In genomic region chr2:72978473-72978872, GRCm38 (mm10) we compare ENCODE assay signal across 9 mouse cellular contexts. TPM values are rescaled to one million over a fixed set of nuclear protein-coding genes. Genes with fewer than 3 reads are reported as not detected.
DNase-seq lines count a peak whose midpoint lies in the region; ATAC-seq and TF ChIP-seq lines count a peak whose summit lies in the region.
"Had no signal": no experiment of that assay in that cellular context is flagged by ENCODE, and none has a peak within 500 bp of the region (broad histone marks: within the 10 kb centered on the region; RNA-seq: fewer than 3 reads in every experiment).

No protein-coding gene starts in this region.

- peaks cover 15% of the 10 kb centered on the region; the same call in 1 of the 2 replicates for H3K4me1 ChIP-seq in liver, adult 2 months (ENCODE audit: control insufficient read depth, insufficient read depth, low read length)
- peaks cover 37% of the 10 kb centered on the region for H3K4me1 ChIP-seq in forebrain, embryonic 13.5 days
- H3K4me1 ChIP-seq in kidney, embryonic 15.5 days, result peaks cover 16% of the 10 kb centered on the region
- peaks cover 37% of the 10 kb centered on the region for H3K4me1 ChIP-seq in midbrain, embryonic 10.5 days
- no peaks in the 10 kb centered on the region for H3K4me1 ChIP-seq in stomach, postnatal 0 days (replicated peaks; ENCODE audit: control insufficient read depth, insufficient read depth)

- peak overlapping the region; percentile 80 for H3K4me2 ChIP-seq in forebrain, embryonic 13.5 days
- peak overlapping the region; percentile 77 for H3K4me2 ChIP-seq in kidney, embryonic 15.5 days
- H3K4me2 ChIP-seq in stomach, postnatal 0 days (replicated peaks; ENCODE audit: low read depth), result peak overlapping the region; percentile 45

- H3K27ac ChIP-seq in liver, adult 2 months (replicated peaks; ENCODE audit: insufficient read depth, low read depth, low read length), result peak overlapping the region; percentile 94
- peak overlapping the region; percentile 100 for H3K27ac ChIP-seq in forebrain, embryonic 13.5 days
- H3K27ac ChIP-seq in kidney, embryonic 15.5 days, result peak overlapping the region; percentile 100
- H3K27ac ChIP-seq in midbrain, embryonic 10.5 days (replicated peaks), result peak overlapping the region; percentile 100
- peak overlapping the region; percentile 100 for H3K27ac ChIP-seq in stomach, postnatal 0 days (replicated peaks)

- TF ChIP-seq EP300 in stomach, postnatal 0 days (optimal IDR thresholded peaks at IDR 0.05), result no peak

- H3K9me3 ChIP-seq in forebrain, embryonic 13.5 days (replicated peaks), result no peaks in the 10 kb centered on the region
- no peaks in the 10 kb centered on the region for H3K9me3 ChIP-seq in kidney, embryonic 15.5 days (replicated peaks)
- no peaks in the 10 kb centered on the region for H3K9me3 ChIP-seq in midbrain, embryonic 10.5 days (replicated peaks)
- H3K9me3 ChIP-seq in stomach, postnatal 0 days (ENCODE audit: control insufficient read depth, low read length), result no peaks in the 10 kb centered on the region

- H3K4me3 ChIP-seq in liver, adult 2 months (ENCODE audit: insufficient read depth, low read depth, low read length), result peak overlapping the region; percentile 85
- peak overlapping the region; percentile 98 for H3K4me3 ChIP-seq in forebrain, embryonic 13.5 days
- H3K4me3 ChIP-seq in kidney, embryonic 15.5 days (replicated peaks), result peak overlapping the region; percentile 99
- peak overlapping the region; percentile 87 for H3K4me3 ChIP-seq in midbrain, embryonic 10.5 days
- peak overlapping the region; percentile 100 for H3K4me3 ChIP-seq in stomach, postnatal 0 days (ENCODE audit: low read depth, low read length)

- peak; percentile 69 for DNase-seq in liver, adult 2 months (ENCODE audit: extremely low read depth, low read depth, low spot score)
- DNase-seq in liver, result no peak
- peak; percentile 89 for DNase-seq in ZHBTc4 (ENCODE audit: low read depth, low spot score)
- no peak for DNase-seq in midbrain, embryonic 10.5 days (ENCODE audit: low spot score)
- DNase-seq in stomach, postnatal 0 days (ENCODE audit: low spot score), result no peak
- DNase-seq in adrenal gland, postnatal 36 days, result no peak

- 0 out of 2 replicates have a peak, but pooled peaks cover 3% of the 10 kb centered on the region for H3K36me3 ChIP-seq in liver, adult 2 months (ENCODE audit: control insufficient read depth, insufficient read depth, low read length)
- 0 out of 2 replicates have a peak, but pooled peaks cover 3% of the 10 kb centered on the region for H3K36me3 ChIP-seq in forebrain, embryonic 13.5 days (ENCODE audit: poor library complexity, severe bottlenecking)
- no peaks in the 10 kb centered on the region for H3K36me3 ChIP-seq in kidney, embryonic 15.5 days
- peaks cover 9% of the 10 kb centered on the region for H3K36me3 ChIP-seq in midbrain, embryonic 10.5 days
- H3K36me3 ChIP-seq in stomach, postnatal 0 days (ENCODE audit: control insufficient read depth, insufficient read depth, low read length), result no peaks in the 10 kb centered on the region

- peak overlapping the region; percentile 95 for H3K9ac ChIP-seq in liver, adult 2 months (ENCODE audit: low read depth, low read length)
- peak overlapping the region; percentile 100 for H3K9ac ChIP-seq in forebrain, embryonic 13.5 days
- H3K9ac ChIP-seq in kidney, embryonic 15.5 days, result peak overlapping the region; percentile 100
- peak overlapping the region; percentile 100 for H3K9ac ChIP-seq in stomach, postnatal 0 days (ENCODE audit: low read length)

- peaks cover 6% of the 10 kb centered on the region; the same call in 1 of the 2 replicates for H3K79me2 ChIP-seq in liver, adult 2 months (ENCODE audit: control insufficient read depth, insufficient read depth, low read length)

- TF ChIP-seq POLR2A in liver, adult 2 months (IDR thresholded peaks at IDR 0.05; ENCODE audit: extremely low read depth, insufficient read depth, low read length), result no peak

- WGBS in liver, adult 2 months, result 6% methylated on average over 38 of the region's 38 CpGs
- WGBS in forebrain, embryonic 13.5 days, result 0% methylated on average over 27 of the region's 38 CpGs
- 0% methylated on average over 36 of the region's 38 CpGs for WGBS in kidney, embryonic 15.5 days
- under 1% methylated on average over 33 of the region's 38 CpGs for WGBS in midbrain, embryonic 10.5 days
- under 1% methylated on average over 34 of the region's 38 CpGs for WGBS in stomach, postnatal 0 days

- TF ChIP-seq CTCF in liver, adult 2 months (IDR thresholded peaks at IDR 0.05; ENCODE audit: low read depth, low read length), result peak; percentile 14
- TF ChIP-seq CTCF in stomach, postnatal 0 days (IDR thresholded peaks at IDR 0.05; ENCODE audit: low read depth), result peak; percentile 68

- no peaks in the 10 kb centered on the region for H3K27me3 ChIP-seq in liver, adult 2 months (ENCODE audit: control insufficient read depth, insufficient read depth, low read length)
- H3K27me3 ChIP-seq in forebrain, embryonic 13.5 days, result no peaks in the 10 kb centered on the region
- no peaks in the 10 kb centered on the region for H3K27me3 ChIP-seq in kidney, embryonic 15.5 days
- H3K27me3 ChIP-seq in midbrain, embryonic 10.5 days (ENCODE audit: low read depth, poor library complexity, severe bottlenecking), result no peaks in the 10 kb centered on the region
- H3K27me3 ChIP-seq in stomach, postnatal 0 days (ENCODE audit: control insufficient read depth, insufficient read depth, low read length), result no peaks in the 10 kb centered on the region

- peak; percentile 16; the same call in 1 of the 2 replicates for ATAC-seq in forebrain, embryonic 13.5 days
- peak; percentile 23 for ATAC-seq in kidney, embryonic 15.5 days (replicated peaks; ENCODE audit: low FRiP score)
- peak; percentile 15; the same call in 1 of the 2 replicates for ATAC-seq in stomach, postnatal 0 days (ENCODE audit: low FRiP score, low TSS enrichment)

RNA-seq across cellular contexts. Expression of gene Sp3, which starts 1.8 kb away (rescaled TPM):
- total RNA-seq in liver, adult 2 months (2014; rRNA removed), result 52.4 and 55.1 TPM in 2 replicates
- polyA plus RNA-seq in liver, adult 2 months (2012; rRNA removed), result 8.7 and 9.0 TPM in 2 replicates
- polyA plus RNA-seq in forebrain, embryonic 13.5 days (2015; fragmentation: Nextera tagmentation; extraction: Ambion mirVana), result 64.3 and 66.6 TPM in 2 replicates
- polyA plus RNA-seq in kidney, embryonic 15.5 days (2015; fragmentation: Nextera tagmentation; extraction: Ambion mirVana), result 54.6 and 54.7 TPM in 2 replicates
- polyA plus RNA-seq in midbrain, embryonic 10.5 days (2016; fragmentation: Nextera tagmentation; extraction: Ambion mirVana), result 43.2 and 50.7 TPM in 2 replicates
- 24.3 and 25.7 TPM in 2 replicates for polyA plus RNA-seq in stomach, postnatal 0 days (2015; fragmentation: Nextera tagmentation; extraction: Ambion mirVana)
- total RNA-seq in adrenal gland, postnatal 36 days (2021), result 10 to 100 TPM; 54.0 to 62.2 TPM

RNA-seq across cellular contexts. Expression of gene Gm11084, which starts 8.0 kb away (rescaled TPM):
- not detected in 2 replicates for total RNA-seq in liver, adult 2 months (2014; rRNA removed)
- polyA plus RNA-seq in liver, adult 2 months (2012; rRNA removed), result not detected in 2 replicates
- not detected in 2 replicates for polyA plus RNA-seq in forebrain, embryonic 13.5 days (2015; fragmentation: Nextera tagmentation; extraction: Ambion mirVana)
- polyA plus RNA-seq in kidney, embryonic 15.5 days (2015; fragmentation: Nextera tagmentation; extraction: Ambion mirVana), result not detected in 2 replicates
- polyA plus RNA-seq in midbrain, embryonic 10.5 days (2016; fragmentation: Nextera tagmentation; extraction: Ambion mirVana), result not detected in 2 replicates
- not detected in 2 replicates for polyA plus RNA-seq in stomach, postnatal 0 days (2015; fragmentation: Nextera tagmentation; extraction: Ambion mirVana)
- total RNA-seq in adrenal gland, postnatal 36 days (2021), result not detected
- total RNA-seq: gastrocnemius, postnatal 36 days had no signal

Comparison
In these comparisons a context has a peak if more than half of its experiments do, and no peak if none do; other contexts are left out.
1. DNase-seq: peak in liver, adult 2 months (single experiment) and ZHBTc4 (single experiment); none in liver (single experiment), midbrain, embryonic 10.5 days (single experiment), stomach, postnatal 0 days (single experiment) and adrenal gland, postnatal 36 days (0 of 2).
2. Peak in every context shown above with its lines, with median percentiles within 50 percentile points of each other: H3K27ac ChIP-seq, H3K4me3 ChIP-seq, H3K9ac ChIP-seq, ATAC-seq and H3K4me2 ChIP-seq.